ENCODE assay signal across 17 mouse cellular contexts in the genomic region with DNA sequence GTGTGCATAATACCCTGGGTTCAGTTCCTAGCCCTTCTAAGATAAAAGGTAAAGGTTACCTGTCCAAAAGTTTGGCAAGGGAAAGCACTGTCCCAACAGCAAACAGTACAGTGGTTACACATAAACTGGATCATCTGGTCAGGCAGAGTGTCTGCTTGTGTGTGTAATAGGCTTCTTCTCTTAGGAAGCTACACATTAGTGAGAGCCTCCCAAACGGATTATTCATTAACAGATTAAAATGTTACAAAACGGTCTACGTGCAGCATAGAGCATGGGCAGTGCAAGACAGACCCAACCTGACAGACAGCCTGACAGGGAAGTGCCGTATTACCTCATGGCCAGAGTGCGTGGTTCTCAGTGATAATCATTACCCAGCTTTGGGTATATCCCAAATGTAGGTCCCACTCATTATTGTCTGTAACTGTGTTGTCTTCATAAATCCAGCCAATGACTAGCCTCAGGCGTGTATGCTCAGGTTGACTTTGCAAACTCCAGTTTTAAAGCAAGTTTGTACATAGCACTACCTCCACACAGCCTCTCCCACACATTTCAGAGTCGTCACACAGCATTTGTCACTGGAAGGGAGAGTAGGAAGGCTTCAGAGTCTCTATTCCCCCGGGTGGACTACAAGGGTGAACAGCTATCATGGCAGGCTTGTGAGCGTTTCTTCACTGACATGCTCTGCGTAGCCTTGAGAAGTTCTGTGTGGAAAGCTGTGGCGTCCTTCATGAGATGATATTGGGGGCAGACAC. TPM values are rescaled to one million over a fixed set of nuclear protein-coding genes. Genes with fewer than 3 reads are reported as not detected.
DNase-seq lines count a peak whose midpoint lies in the region; ATAC-seq and TF ChIP-seq lines count a peak whose summit lies in the region.
"Had no signal": no experiment of that assay in that cellular context is flagged by ENCODE, and none has a peak within 500 bp of the region (broad histone marks: within the 10 kb centered on the region; RNA-seq: fewer than 3 reads in every experiment).

No protein-coding gene starts in this region.

- 87% methylated on average over 11 of the region's 11 CpGs for WGBS in liver, embryonic 11.5 days
- 71% methylated on average over 11 of the region's 11 CpGs for whole genome bisulfite sequencing in stomach, postnatal 0 days
- 91% methylated on average over 11 of the region's 11 CpGs for WGBS in limb, embryonic 10.5 days

- H3K9ac ChIP-seq in liver, embryonic 11.5 days (ENCODE audit: low read depth, low read length): no peak overlapping the region
- no peak overlapping the region for H3K9ac ChIP-seq in stomach, postnatal 0 days (ENCODE audit: low read length)
- H3K9ac ChIP-seq: embryonic facial prominence, embryonic 13.5 days; heart, embryonic 15.5 days; lung, embryonic 15.5 days; midbrain, embryonic 15.5 days had no signal

- peak; percentile 31 for TF ChIP-seq EP300 in stomach, postnatal 0 days (optimal IDR thresholded peaks at IDR 0.05)

- peaks cover 32% of the 10 kb centered on the region for H3K36me3 ChIP-seq in liver, embryonic 11.5 days (ENCODE audit: control insufficient read depth, insufficient read depth, low read length)
- H3K36me3 ChIP-seq in stomach, postnatal 0 days (ENCODE audit: control insufficient read depth, insufficient read depth, low read length): peaks cover 16% of the 10 kb centered on the region
- H3K36me3 ChIP-seq in limb, embryonic 10.5 days: peaks cover 71% of the 10 kb centered on the region

- no peaks in the 10 kb centered on the region for H3K27me3 ChIP-seq in liver, embryonic 11.5 days (replicated peaks; ENCODE audit: control insufficient read depth, insufficient read depth, low read length)
- H3K27me3 ChIP-seq in stomach, postnatal 0 days (ENCODE audit: control insufficient read depth, insufficient read depth, low read length): no peaks in the 10 kb centered on the region
- no peaks in the 10 kb centered on the region for H3K27me3 ChIP-seq in limb, embryonic 10.5 days (ENCODE audit: low read depth, poor library complexity, severe bottlenecking)
- H3K27me3 ChIP-seq: embryonic facial prominence, embryonic 13.5 days; heart, embryonic 15.5 days; lung, embryonic 15.5 days; midbrain, embryonic 15.5 days had no signal

- no peak overlapping the region for H3K4me2 ChIP-seq in liver, embryonic 11.5 days
- no peak overlapping the region for H3K4me2 ChIP-seq in stomach, postnatal 0 days (replicated peaks; ENCODE audit: low read depth)
- H3K4me2 ChIP-seq: embryonic facial prominence, embryonic 13.5 days; heart, embryonic 15.5 days; lung, embryonic 15.5 days; midbrain, embryonic 15.5 days had no signal

- no peaks in the 10 kb centered on the region for H3K9me3 ChIP-seq in liver, embryonic 11.5 days (ENCODE audit: control insufficient read depth, low read length)
- no peaks in the 10 kb centered on the region for H3K9me3 ChIP-seq in stomach, postnatal 0 days (ENCODE audit: control insufficient read depth, low read length)
- no peaks in the 10 kb centered on the region for H3K9me3 ChIP-seq in limb, embryonic 10.5 days (replicated peaks)
- H3K9me3 ChIP-seq: embryonic facial prominence, embryonic 13.5 days; forebrain, embryonic 10.5 days; heart, embryonic 15.5 days; hindbrain, embryonic 10.5 days; lung, embryonic 15.5 days; midbrain, embryonic 15.5 days had no signal

- TF ChIP-seq CTCF in stomach, postnatal 0 days (IDR thresholded peaks at IDR 0.05; ENCODE audit: low read depth): no peak

- no peak overlapping the region for H3K4me3 ChIP-seq in liver, embryonic 11.5 days (ENCODE audit: low read depth, low read length)
- no peak overlapping the region for H3K4me3 ChIP-seq in stomach, postnatal 0 days (ENCODE audit: low read depth, low read length)
- H3K4me3 ChIP-seq in limb, embryonic 10.5 days: no peak overlapping the region
- H3K4me3 ChIP-seq: embryonic facial prominence, embryonic 13.5 days; forebrain, embryonic 10.5 days; heart, embryonic 15.5 days; hindbrain, embryonic 10.5 days; lung, embryonic 15.5 days; midbrain, embryonic 15.5 days had no signal

- peaks cover 2% of the 10 kb centered on the region; the same call in 1 of the 2 replicates for H3K4me1 ChIP-seq in liver, embryonic 11.5 days (replicated peaks; ENCODE audit: control insufficient read depth, insufficient read depth, low read length)
- H3K4me1 ChIP-seq in stomach, postnatal 0 days (replicated peaks; ENCODE audit: control insufficient read depth, insufficient read depth): no peaks in the 10 kb centered on the region
- peaks cover 16% of the 10 kb centered on the region for H3K4me1 ChIP-seq in limb, embryonic 10.5 days
- H3K4me1 ChIP-seq: forebrain, embryonic 10.5 days; heart, embryonic 15.5 days; hindbrain, embryonic 10.5 days; midbrain, embryonic 15.5 days had no signal

- H3K27ac ChIP-seq in liver, embryonic 11.5 days (ENCODE audit: low read depth, low read length): no peak overlapping the region
- H3K27ac ChIP-seq in stomach, postnatal 0 days (replicated peaks): no peak overlapping the region
- H3K27ac ChIP-seq in limb, embryonic 10.5 days: no peak overlapping the region; the same call in 1 of the 2 replicates
- H3K27ac ChIP-seq: embryonic facial prominence, embryonic 13.5 days; forebrain, embryonic 10.5 days; heart, embryonic 15.5 days; hindbrain, embryonic 10.5 days; lung, embryonic 15.5 days; midbrain, embryonic 15.5 days had no signal

- no peak for DNase-seq in frontal cortex, postnatal 10 days (ENCODE audit: low spot score in 2 of 2)
- DNase-seq in kidney, adult 9 months: peak; percentile 92
- DNase-seq in liver, embryonic 11.5 days (ENCODE audit: low spot score): no peak
- no peak for DNase-seq in stomach, postnatal 0 days (ENCODE audit: low spot score)
- DNase-seq in limb, embryonic 10.5 days (ENCODE audit: low spot score): no peak
- DNase-seq in urinary bladder, postnatal 4 days (ENCODE audit: low spot score in 2 of 2): no peak
- no peak for DNase-seq in layer of hippocampus, adult 8-10 months (ENCODE audit: low spot score in 2 of 2)
- DNase-seq: heart, adult 18-20 months; right cerebral cortex, postnatal 25 days; thymus, postnatal 14 days had no signal

- ATAC-seq in frontal cortex, adult (ENCODE audit: low TSS enrichment): peak; percentile 60; the same call in 1 of the 2 replicates
- ATAC-seq in liver, embryonic 11.5 days (replicated peaks; ENCODE audit: low FRiP score): peak; percentile 48
- 0 out of 2 replicates have a peak, but pooled peaks have one; percentile 30 for ATAC-seq in stomach, postnatal 0 days (ENCODE audit: low FRiP score, low TSS enrichment)
- ATAC-seq: midbrain, embryonic 15.5 days had no signal

RNA-seq across cellular contexts. Expression of gene Il17rb, which starts 12.5 kb away (rescaled TPM):
- polyA plus RNA-seq in liver, embryonic 11.5 days (2014; fragmentation: Nextera tagmentation; extraction: Ambion mirVana): 1.0 and 1.1 TPM in 2 replicates
- polyA plus RNA-seq in stomach, postnatal 0 days (2015; fragmentation: Nextera tagmentation; extraction: Ambion mirVana): 0.35 and 0.52 TPM in 2 replicates
- 0.69 and 1.4 TPM in 2 replicates for polyA plus RNA-seq in limb, embryonic 10.5 days (2016; fragmentation: Nextera tagmentation; extraction: Ambion mirVana)
- total RNA-seq in layer of hippocampus, adult 8-10 months (2022): 1 to 10 TPM; 1.1 to 1.7 (median 1.4) TPM

RNA-seq across cellular contexts. Expression of gene Chdh, which starts 12.6 kb away (rescaled TPM):
- 0.15 and 0.22 TPM in 2 replicates for polyA plus RNA-seq in liver, embryonic 11.5 days (2014; fragmentation: Nextera tagmentation; extraction: Ambion mirVana)
- polyA plus RNA-seq in stomach, postnatal 0 days (2015; fragmentation: Nextera tagmentation; extraction: Ambion mirVana): 1.5 and 1.7 TPM in 2 replicates
- 0.05 TPM in 1 of 2 replicates, not detected in the other for polyA plus RNA-seq in limb, embryonic 10.5 days (2016; fragmentation: Nextera tagmentation; extraction: Ambion mirVana)
- total RNA-seq in layer of hippocampus, adult 8-10 months (2022): 1 to 10 TPM; 2.5 to 3.4 (median 3.1) TPM
- polyA plus RNA-seq: forebrain, embryonic 10.5 days had no signal

RNA-seq across cellular contexts. Expression of gene Actr8, which starts 18.0 kb away (rescaled TPM):
- 46.7 and 56.3 TPM in 2 replicates for polyA plus RNA-seq in liver, embryonic 11.5 days (2014; fragmentation: Nextera tagmentation; extraction: Ambion mirVana)
- polyA plus RNA-seq in stomach, postnatal 0 days (2015; fragmentation: Nextera tagmentation; extraction: Ambion mirVana): 27.6 and 28.7 TPM in 2 replicates
- 76.4 and 78.4 TPM in 2 replicates for polyA plus RNA-seq in limb, embryonic 10.5 days (2016; fragmentation: Nextera tagmentation; extraction: Ambion mirVana)
- 100 to 1,000 TPM in 1 of 4 experiments, 10 to 100 TPM in 3; 73.8 to 101 (median 90.1) TPM for total RNA-seq in layer of hippocampus, adult 8-10 months (2022)

RNA-seq across cellular contexts. Expression of gene Selenok, which starts 28.1 kb away (rescaled TPM):
- 151 and 162 TPM in 2 replicates for polyA plus RNA-seq in liver, embryonic 11.5 days (2014; fragmentation: Nextera tagmentation; extraction: Ambion mirVana)
- polyA plus RNA-seq in stomach, postnatal 0 days (2015; fragmentation: Nextera tagmentation; extraction: Ambion mirVana): 351 and 372 TPM in 2 replicates
- polyA plus RNA-seq in limb, embryonic 10.5 days (2016; fragmentation: Nextera tagmentation; extraction: Ambion mirVana): 229 and 245 TPM in 2 replicates
- total RNA-seq in layer of hippocampus, adult 8-10 months (2022): 100 to 1,000 TPM; 103 to 115 (median 108) TPM
